Mouse (Mus musculus) C3H10T1/2 (cell line): ENCODE results near the gene Fem1a. TPM values are rescaled to one million over a fixed set of nuclear protein-coding genes. Genes with fewer than 3 reads are reported as not detected.

ENCODE experiments used
- polyA plus RNA-seq, 2 experiments: library from polyadenylated mRNA; unstranded; fragments of >200 nt; fragmentation: generic; extraction: Trizol; gene quantifications; one replicate each; pipeline ENCODE4 v1.2.1; 2012; ENCODE audit warnings: missing spikeins in 2 of 2

The Fem1a gene
- polyA plus RNA-seq, result 10 to 100 TPM in 1 of 2 experiments, 1 to 10 TPM in 1; 7.5 to 10.7 TPM

GRCm38 (mm10) chr17:56256239-56256881 lies at the start of gene Fem1a:
Fem1a (plus strand) TSS chr17:56256810.

GRCm38 (mm10) chr17:56218377-56219191 lies 38.0 kb upstream of the Fem1a start, which contains the start of gene Dpp9:
Dpp9 (minus strand) TSS chr17:56218905.

GRCm38 (mm10) chr17:56276643-56277566 lies 20.3 kb downstream of the Fem1a start, which contains the start of gene Ticam1:
Ticam1 (minus strand) TSS chr17:56276786.

GRCm38 (mm10) chr17:56292531-56293222 lies 36.1 kb downstream of the Fem1a start, which contains the start of gene Plin3:
Plin3 (minus strand) TSS chr17:56292873.

GRCm38 (mm10) chr17:56300186-56300585 lies 43.6 kb downstream of the Fem1a start, which contains the start of gene Arrdc5:
Arrdc5 (minus strand) TSS chr17:56300286.

GRCm38 (mm10) chr17:56303160-56303846 lies 46.7 kb downstream of the Fem1a start, which contains the start of gene Uhrf1:
Uhrf1 (plus strand) TSS chr17:56303321.

Other genes with a start within 250 kb of the Fem1a start
- gene Sh3gl1, start 220.2 kb upstream of the Fem1a start, polyA plus RNA-seq, result 100 to 1,000 TPM in 1 of 2 experiments, 10 to 100 TPM in 1; 42.7 to 118 TPM
- 10 to 100 TPM; 11.2 to 22.3 TPM for gene Chaf1a, start 216.4 kb upstream of the Fem1a start, polyA plus RNA-seq
- gene Ubxn6, start 181.8 kb upstream of the Fem1a start, polyA plus RNA-seq, result 10 to 100 TPM; 74.6 to 75.5 TPM
- gene Hdgfl2, start 177.2 kb upstream of the Fem1a start, polyA plus RNA-seq, result 10 to 100 TPM; 79.2 to 93.8 TPM
- gene Plin4, start 147.0 kb upstream of the Fem1a start, polyA plus RNA-seq, result 10 to 100 TPM in 1 of 2 experiments, 1 to 10 TPM in 1; 2.6 to 25.7 TPM
- under 1 TPM in 1 of 2 experiments, not detected in 1; 0.07 TPM for gene Plin5, start 139.2 kb upstream of the Fem1a start, polyA plus RNA-seq
- under 1 TPM in 1 of 2 experiments, not detected in 1; 0.08 TPM for gene Lrg1, start 134.8 kb upstream of the Fem1a start, polyA plus RNA-seq
- under 1 TPM; 0.48 to 0.54 TPM for gene Sema6b, start 116.5 kb upstream of the Fem1a start, polyA plus RNA-seq
- 1 to 10 TPM; 1.8 to 9.3 TPM for gene Tnfaip8l1, start 94.3 kb upstream of the Fem1a start, polyA plus RNA-seq
- gene Mydgf, start 72.9 kb upstream of the Fem1a start, polyA plus RNA-seq, result 100 to 1,000 TPM; 116 to 121 TPM
- gene Dpp9, start 37.9 kb upstream of the Fem1a start, polyA plus RNA-seq, result 10 to 100 TPM; 17.4 to 41.3 TPM
- 10 to 100 TPM in 1 of 2 experiments, 1 to 10 TPM in 1; 7.4 to 27.7 TPM for gene Ticam1, start 20.0 kb downstream of the Fem1a start, polyA plus RNA-seq
- gene Plin3, start 36.1 kb downstream of the Fem1a start, polyA plus RNA-seq, result 10 to 100 TPM; 45.0 to 90.7 TPM
- gene Arrdc5, start 43.5 kb downstream of the Fem1a start, polyA plus RNA-seq, result not detected
- 10 to 100 TPM; 32.1 to 55.2 TPM for gene Uhrf1, start 46.5 kb downstream of the Fem1a start, polyA plus RNA-seq
- 10 to 100 TPM in 1 of 2 experiments, 1 to 10 TPM in 1; 9.5 to 41.9 TPM for gene Kdm4b, start 69.3 kb downstream of the Fem1a start, polyA plus RNA-seq
- gene Ptprs, start 219.7 kb downstream of the Fem1a start, polyA plus RNA-seq, result 100 to 1,000 TPM in 1 of 2 experiments, 10 to 100 TPM in 1; 15.1 to 186 TPM